Mouse (Mus musculus) megakaryocyte, embryonic 14.5 days (primary cell): ENCODE data around the gene Gm47955.
"Not testable (repeated sequence)": the region's sequence is repeated elsewhere in the genome, so short reads cannot be mapped to it uniquely, and the experiment has no call there.

Source experiments
- FLI1 ChIP-seq: IDR thresholded peaks from 2 replicates; pipeline ENCODE4 v1.6.1; 2012; ENCODE audit warnings: low read length, inconsistent platforms, mixed read lengths
- GATA1 ChIP-seq: IDR thresholded peaks from 3 replicates; pipeline ENCODE4 v1.6.1; 2012; ENCODE audit warnings: mixed read lengths, low read length, inconsistent platforms, borderline replicate concordance

GRCm38 (mm10) chr1:82913434-82913833 is 46.7 kb upstream of the Gm47955 start:
- not testable (repeated sequence) for TF ChIP-seq FLI1, GATA1
